Mouse (Mus musculus) cortical plate, adult 2 months (tissue): ENCODE data around the gene Mvd.

Source experiments
- CTCF ChIP-seq: fragments of 200-500 bp; IDR thresholded peaks from 2 replicates; pipeline ENCODE4 v1.5.1; 2011; ENCODE audit warnings: mild to moderate bottlenecking, control low read depth, low read length; ENCODE audit not compliant: insufficient read depth; ENCODE audit errors: extremely low read depth
- POLR2A ChIP-seq: fragments of 200-500 bp; IDR thresholded peaks from 2 replicates; pipeline ENCODE4 v1.6.1; 2011; ENCODE audit warnings: mild to moderate bottlenecking, low read length, control low read depth; ENCODE audit not compliant: insufficient read depth; ENCODE audit errors: extremely low read depth

GRCm38 (mm10) chr8:122390758-122391157, 52.5 kb downstream of the Mvd start:
- TF ChIP-seq CTCF (no peak), POLR2A (no peak)
